Mouse (Mus musculus) adrenal gland, adult (tissue): ENCODE data around the gene Gm21987.

Source experiments
- DNase-seq, 2 experiments: peaks; one replicate each; pipeline ENCODE4 v3.0.0; 2022 to 2023; ENCODE audit warnings: low spot score in 1 of 2; ENCODE audit not compliant: inconsistent age in 2 of 2

Gene Gm21987

GRCm38 (mm10) chr16:38392126-38392894 lies 45.5 kb downstream of the Gm21987 start:
- DNase-seq = no peak

GRCm38 (mm10) chr16:38394191-38394618 lies 47.4 kb downstream of the Gm21987 start:
- DNase-seq = no peak

GRCm38 (mm10) chr16:38395060-38395730 lies 48.4 kb downstream of the Gm21987 start:
- peak in 1 of 2 experiments; percentile 69 for DNase-seq

GRCm38 (mm10) chr16:38396155-38396554 lies 49.3 kb downstream of the Gm21987 start:
- peak; percentile 95 to 98 for DNase-seq

GRCm38 (mm10) chr16:38398266-38398665 lies 51.4 kb downstream of the Gm21987 start:
- no peak for DNase-seq

GRCm38 (mm10) chr16:38399076-38399475 lies 52.2 kb downstream of the Gm21987 start:
- DNase-seq = no peak

GRCm38 (mm10) chr16:38399531-38400231 lies 52.8 kb downstream of the Gm21987 start:
- peak; percentile 79 to 90 for DNase-seq

- DNase-seq = peak in 1 of 2 experiments; percentile 83
Measured at GRCm38 (mm10) chr16:38400311-38400960, 53.6 kb downstream of the Gm21987 start.

- DNase-seq = no peak
Measured at GRCm38 (mm10) chr16:38401468-38401867, 54.6 kb downstream of the Gm21987 start.

- DNase-seq = no peak
Measured at GRCm38 (mm10) chr16:38403639-38404038, 56.8 kb downstream of the Gm21987 start.

GRCm38 (mm10) chr16:38406293-38406692 lies 59.5 kb downstream of the Gm21987 start:
- DNase-seq = no peak

GRCm38 (mm10) chr16:38406708-38407107 lies 59.9 kb downstream of the Gm21987 start:
- DNase-seq = no peak

- DNase-seq = no peak
Measured at GRCm38 (mm10) chr16:38407584-38407983, 60.7 kb downstream of the Gm21987 start.

GRCm38 (mm10) chr16:38408416-38408815 lies 61.6 kb downstream of the Gm21987 start:
- no peak for DNase-seq
